14 mouse cellular contexts compared by ENCODE assay signal in genomic region chr9:80241719-80242118, GRCm38 (mm10).
DNase-seq lines count a peak whose midpoint lies in the region; ATAC-seq and TF ChIP-seq lines count a peak whose summit lies in the region.
"Had no signal": no experiment of that assay in that cellular context is flagged by ENCODE, and none has a peak within 500 bp of the region (broad histone marks: within the 10 kb centered on the region; RNA-seq: fewer than 3 reads in every experiment).

No protein-coding gene starts in this region.

- H3K27me3 ChIP-seq in intestine, embryonic 15.5 days (replicated peaks): no peaks in the 10 kb centered on the region
- no peaks in the 10 kb centered on the region for H3K27me3 ChIP-seq in intestine, postnatal 0 days (replicated peaks; ENCODE audit: control insufficient read depth, insufficient read depth, low read length)
- H3K27me3 ChIP-seq in embryonic facial prominence, embryonic 14.5 days (replicated peaks; ENCODE audit: control insufficient read depth, insufficient read depth, low read length): no peaks in the 10 kb centered on the region
- H3K27me3 ChIP-seq: heart, embryonic 15.5 days; liver, embryonic 13.5 days; neural tube, embryonic 13.5 days had no signal

- in situ Hi-C loops in ES-E14 (cut with MboI; ENCODE audit: low sequenced_read_pairs in 2 of 2, unreplicated experiment in 2 of 2): no loop called here

- H3K4me3 ChIP-seq in intestine, embryonic 15.5 days (replicated peaks): no peak overlapping the region
- no peak overlapping the region for H3K4me3 ChIP-seq in intestine, postnatal 0 days (ENCODE audit: low read depth, low read length)
- no peak overlapping the region for H3K4me3 ChIP-seq in ES-E14 (ENCODE audit: insufficient read depth in 1 of 2, low read depth in 1 of 2, low read length in 2 of 2, poor library complexity in 1 of 2, severe bottlenecking in 1 of 2)
- no peak overlapping the region for H3K4me3 ChIP-seq in embryonic facial prominence, embryonic 14.5 days (ENCODE audit: low read depth, low read length)
- H3K4me3 ChIP-seq: heart, embryonic 15.5 days; liver, embryonic 13.5 days; midbrain, embryonic 13.5 days; neural tube, embryonic 13.5 days had no signal

- H3K27ac ChIP-seq in intestine, embryonic 15.5 days: no peak overlapping the region
- H3K27ac ChIP-seq in intestine, postnatal 0 days (ENCODE audit: low read depth, low read length): no peak overlapping the region
- no peak overlapping the region for H3K27ac ChIP-seq in ES-E14 (ENCODE audit: insufficient read depth, low read depth, low read length, poor library complexity, severe bottlenecking)
- no peak overlapping the region for H3K27ac ChIP-seq in embryonic facial prominence, embryonic 14.5 days (replicated peaks; ENCODE audit: low read depth, low read length)
- H3K27ac ChIP-seq: heart, embryonic 15.5 days; liver, embryonic 13.5 days; midbrain, embryonic 13.5 days; neural tube, embryonic 13.5 days had no signal

- H3K4me2 ChIP-seq in intestine, embryonic 15.5 days (replicated peaks): no peak overlapping the region
- no peak overlapping the region for H3K4me2 ChIP-seq in intestine, postnatal 0 days (replicated peaks; ENCODE audit: low read depth)
- no peak overlapping the region for H3K4me2 ChIP-seq in embryonic facial prominence, embryonic 14.5 days (ENCODE audit: low read depth, low read length)
- H3K4me2 ChIP-seq: heart, embryonic 15.5 days; liver, embryonic 13.5 days; midbrain, embryonic 13.5 days; neural tube, embryonic 13.5 days had no signal

- H3K9ac ChIP-seq in intestine, embryonic 15.5 days: no peak overlapping the region
- H3K9ac ChIP-seq in intestine, postnatal 0 days (ENCODE audit: low read depth, low read length): no peak overlapping the region
- no peak overlapping the region for H3K9ac ChIP-seq in ES-E14 (ENCODE audit: insufficient read depth, low read depth, low read length, poor library complexity, severe bottlenecking)
- H3K9ac ChIP-seq in embryonic facial prominence, embryonic 14.5 days (ENCODE audit: low read depth, low read length): no peak overlapping the region
- H3K9ac ChIP-seq: forebrain, postnatal 0 days; heart, embryonic 15.5 days; liver, embryonic 13.5 days; midbrain, embryonic 13.5 days; neural tube, embryonic 13.5 days had no signal

- TF ChIP-seq CTCF in intestine, postnatal 0 days (IDR thresholded peaks at IDR 0.05; ENCODE audit: low read depth): no peak

- ATAC-seq in intestine, embryonic 15.5 days: 0 out of 2 replicates have a peak, but pooled peaks have one; percentile 34
- ATAC-seq in intestine, postnatal 0 days: no peak
- ATAC-seq in embryonic facial prominence, embryonic 14.5 days (ENCODE audit: low read depth): peak; percentile 37; the same call in 1 of the 2 replicates
- no peak for ATAC-seq in megakaryocyte, adult 5-6 weeks (ENCODE audit: poor library complexity, severe bottlenecking)
- ATAC-seq in CD4-positive, CD25-positive, alpha-beta regulatory T cell, adult 4 months: no peak
- ATAC-seq: forebrain, postnatal 0 days; midbrain, embryonic 13.5 days had no signal

- peaks cover 2% of the 10 kb centered on the region for H3K36me3 ChIP-seq in intestine, embryonic 15.5 days
- peaks cover 18% of the 10 kb centered on the region for H3K36me3 ChIP-seq in intestine, postnatal 0 days (ENCODE audit: control insufficient read depth, insufficient read depth)
- H3K36me3 ChIP-seq in ES-E14 (ENCODE audit: control insufficient read depth, insufficient read depth, low read length, poor library complexity, severe bottlenecking): no peaks in the 10 kb centered on the region
- H3K36me3 ChIP-seq in embryonic facial prominence, embryonic 14.5 days (ENCODE audit: control insufficient read depth, insufficient read depth, low read length): no peaks in the 10 kb centered on the region
- H3K36me3 ChIP-seq: liver, embryonic 13.5 days had no signal

- peak; percentile 50 for DNase-seq in 3T3-L1 (ENCODE audit: low read depth, low spot score)
- no peak for DNase-seq in ES-E14 (ENCODE audit: low read depth, low spot score)
- peak; percentile 67 for DNase-seq in embryonic facial prominence, embryonic 14.5 days (ENCODE audit: low spot score)
- DNase-seq: cerebellum, adult 9-10 months; forebrain, postnatal 0 days; liver, embryonic 13.5 days; retina, postnatal 1 day had no signal

- H3K4me1 ChIP-seq in intestine, embryonic 15.5 days (replicated peaks): no peaks in the 10 kb centered on the region
- H3K4me1 ChIP-seq in intestine, postnatal 0 days (replicated peaks; ENCODE audit: control insufficient read depth, insufficient read depth, low read length): no peaks in the 10 kb centered on the region
- no peaks in the 10 kb centered on the region for H3K4me1 ChIP-seq in ES-E14 (ENCODE audit: control insufficient read depth in 2 of 2, insufficient read depth in 2 of 2, low read length in 2 of 2, poor library complexity in 1 of 2)
- peaks cover 3% of the 10 kb centered on the region; the same call in 1 of the 2 replicates for H3K4me1 ChIP-seq in embryonic facial prominence, embryonic 14.5 days (ENCODE audit: control insufficient read depth, insufficient read depth, low read length)
- H3K4me1 ChIP-seq: heart, embryonic 15.5 days; liver, embryonic 13.5 days; midbrain, embryonic 13.5 days; neural tube, embryonic 13.5 days had no signal

- 53% methylated on average over 6 of the region's 6 CpGs for WGBS in intestine, embryonic 15.5 days
- WGBS in intestine, postnatal 0 days: 29% methylated on average over 6 of the region's 6 CpGs
- 30% methylated on average over 6 of the region's 6 CpGs for WGBS in embryonic facial prominence, embryonic 14.5 days

- H3K9me3 ChIP-seq in intestine, embryonic 15.5 days: no peaks in the 10 kb centered on the region
- H3K9me3 ChIP-seq in intestine, postnatal 0 days (ENCODE audit: control insufficient read depth): no peaks in the 10 kb centered on the region
- no peaks in the 10 kb centered on the region for H3K9me3 ChIP-seq in ES-E14 (ENCODE audit: control insufficient read depth, insufficient read depth, low read depth, low read length)
- H3K9me3 ChIP-seq in embryonic facial prominence, embryonic 14.5 days (ENCODE audit: control insufficient read depth, low read length): peaks cover 5% of the 10 kb centered on the region
- H3K9me3 ChIP-seq: heart, embryonic 15.5 days; liver, embryonic 13.5 days had no signal

TF ChIP-seq in ES-E14, 5 proteins besides CTCF, POLR2A, EP300 and RAD21:
- no peak for TF ChIP-seq ZC3H11A (IDR thresholded peaks at IDR 0.05; ENCODE audit: borderline replicate concordance, low read depth, low read length)
- no peak for TF ChIP-seq ZNF384 (IDR thresholded peaks at IDR 0.05; ENCODE audit: low read depth, low read length)
- TF ChIP-seq MAFK (IDR thresholded peaks at IDR 0.05; ENCODE audit: insufficient read depth, low read depth, low read length): peak; percentile 41; the same call in 1 of the 2 replicates

Comparison
In these comparisons a context has a peak if more than half of its experiments do, and no peak if none do; other contexts are left out.
1. ATAC-seq: peak in intestine, embryonic 15.5 days (single experiment) and embryonic facial prominence, embryonic 14.5 days (single experiment); none in intestine, postnatal 0 days (single experiment), megakaryocyte, adult 5-6 weeks (single experiment) and CD4-positive, CD25-positive, alpha-beta regulatory T cell, adult 4 months (single experiment).